Mouse (Mus musculus) layer of hippocampus, postnatal 36 days (tissue): ENCODE data around the gene Rogdi. TPM values are rescaled to one million over a fixed set of nuclear protein-coding genes. Genes with fewer than 3 reads are reported as not detected.

Experiments
- DNase-seq, 2 experiments: peaks; one replicate each; pipeline ENCODE4 v3.0.0; 2022
- total RNA-seq, 2 experiments: library from RNA; stranded (reverse); gene quantifications; 2 replicates each; pipeline ENCODE4 v1.2.3; 2021

Gene Rogdi
- total RNA-seq: 100 to 1,000 TPM; 362 to 395 TPM

GRCm38 (mm10) chr16:5013054-5013838, at the start of gene Rogdi:
Rogdi (minus strand) TSS chr16:5013553.
- peak; percentile 98 for DNase-seq

GRCm38 (mm10) chr16:5058114-5058513, 44.8 kb upstream of the Rogdi start:
- DNase-seq: no peak

GRCm38 (mm10) chr16:5050251-5051110, 37.1 kb upstream of the Rogdi start:
- DNase-seq: peak; percentile 69 to 72

- peak; percentile 98 to 99 for DNase-seq
These were observed 36.5 kb upstream of the Rogdi start, which contains the start of the genes Glyr1 and Ubn1 for GRCm38 (mm10) chr16:5049774-5050234. Glyr1 (minus strand) TSS chr16:5049863. Ubn1 (plus strand) TSS chr16:5050057.

- no peak for DNase-seq
These were observed 35.9 kb upstream of the Rogdi start for GRCm38 (mm10) chr16:5049182-5049773.

- DNase-seq: no peak
These were observed 32.0 kb upstream of the Rogdi start for GRCm38 (mm10) chr16:5045322-5045721.

- no peak for DNase-seq
These were observed 23.4 kb upstream of the Rogdi start for GRCm38 (mm10) chr16:5036649-5037234.

GRCm38 (mm10) chr16:5035591-5035990, 22.2 kb upstream of the Rogdi start:
- DNase-seq: no peak

- DNase-seq: no peak
These were observed 16.5 kb upstream of the Rogdi start for GRCm38 (mm10) chr16:5029847-5030246.

GRCm38 (mm10) chr16:5024021-5024420, 10.7 kb upstream of the Rogdi start:
- no peak for DNase-seq

- DNase-seq: no peak
These were observed 1.2 kb upstream of the Rogdi start for GRCm38 (mm10) chr16:5014578-5014977.

GRCm38 (mm10) chr16:5012036-5013005, 1.0 kb downstream of the Rogdi start:
- no peak for DNase-seq

- DNase-seq: no peak
These were observed 2.1 kb downstream of the Rogdi start for GRCm38 (mm10) chr16:5011285-5011684.

GRCm38 (mm10) chr16:5010371-5010935, 2.9 kb downstream of the Rogdi start:
- no peak for DNase-seq

- DNase-seq: no peak
These were observed 5.3 kb downstream of the Rogdi start for GRCm38 (mm10) chr16:5008076-5008475.

- no peak for DNase-seq
These were observed 5.9 kb downstream of the Rogdi start for GRCm38 (mm10) chr16:5007492-5007891.

GRCm38 (mm10) chr16:5007067-5007466, 6.3 kb downstream of the Rogdi start, which contains the start of gene Smim22:
Smim22 (plus strand) TSS chr16:5007288.
- DNase-seq: no peak

- no peak for DNase-seq
These were observed 12.7 kb downstream of the Rogdi start for GRCm38 (mm10) chr16:5000611-5001010.

- DNase-seq: no peak
These were observed 14.4 kb downstream of the Rogdi start for GRCm38 (mm10) chr16:4998984-4999383.

- DNase-seq: no peak
These were observed 15.8 kb downstream of the Rogdi start, which contains the start of gene Sept12 for GRCm38 (mm10) chr16:4997553-4997952. Sept12 (minus strand) TSS chr16:4997852.

- DNase-seq: no peak
These were observed 20.1 kb downstream of the Rogdi start for GRCm38 (mm10) chr16:4993276-4993675.
